Mouse (Mus musculus): ENCODE data around the gene Elfn1. TPM values are rescaled to one million over a fixed set of nuclear protein-coding genes. Genes with fewer than 3 reads are reported as not detected.
A peak's percentile ranks its signal among the peaks of the same experiment; 100 is the strongest.
"Not testable (repeated sequence)": the region's sequence is repeated elsewhere in the genome, so short reads cannot be mapped to it uniquely, and the experiment has no call there.

Gene Elfn1
- polyA plus RNA-seq, 1 experiment from 2014 or later = 0.15 TPM

DNA sequence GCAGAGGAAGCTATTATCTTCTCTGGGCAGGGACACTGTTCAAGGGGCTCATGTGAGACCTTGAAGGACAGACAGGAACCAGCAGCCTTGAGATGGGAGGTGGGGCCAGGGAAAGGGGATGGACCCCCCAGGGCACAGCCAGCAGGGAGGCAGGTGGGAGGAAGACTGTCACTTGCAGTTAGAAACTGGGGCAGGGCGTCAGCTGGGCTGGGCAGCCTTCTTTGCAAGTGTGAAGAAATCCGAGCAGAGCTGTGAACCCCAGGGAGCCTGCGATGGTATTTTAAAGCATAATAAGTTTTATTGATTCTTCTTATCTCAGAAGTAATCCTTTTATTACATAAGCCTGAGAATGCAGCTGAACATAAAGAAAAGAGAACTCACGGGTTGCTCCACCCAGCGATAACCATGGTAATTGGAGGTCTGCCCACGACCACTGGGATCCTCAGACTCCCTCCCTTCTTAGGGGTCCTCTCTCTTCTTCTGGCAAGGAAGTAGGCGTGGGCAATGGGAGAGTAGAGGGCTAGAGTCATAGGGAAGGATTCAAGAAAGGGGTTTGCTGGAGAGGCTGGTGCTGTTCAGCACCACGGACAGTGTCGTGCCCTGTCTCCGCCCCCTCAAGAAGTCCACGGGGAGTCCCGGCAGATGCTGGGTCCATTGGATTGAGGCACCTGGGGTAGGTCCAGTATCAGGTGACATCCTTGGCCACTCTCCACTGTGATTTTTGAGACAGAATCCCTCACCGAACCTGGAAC is 71.0 kb downstream of the Elfn1 start:
- H3K9ac ChIP-seq = no peak overlapping the region
- no peak overlapping the region for H3K4me2 ChIP-seq (replicated peaks)
- H3K4me1 ChIP-seq = 0 out of 2 replicates have a peak, but pooled peaks cover 3% of the 10 kb centered on the region
- no peaks in the 10 kb centered on the region for H3K9me3 ChIP-seq
- H3K4me3 ChIP-seq = no peak overlapping the region
- H3K36me3 ChIP-seq = no peaks in the 10 kb centered on the region
- no peak overlapping the region for H3K27ac ChIP-seq
- no peak for ATAC-seq (ENCODE audit: insufficient number of reproducible peaks, insufficient read depth, low FRiP score, low TSS enrichment)
- 10% methylated on average over 13 of the region's 13 CpGs for WGBS
- peaks cover 5% of the 10 kb centered on the region; the same call in 1 of the 2 replicates for H3K27me3 ChIP-seq

DNA sequence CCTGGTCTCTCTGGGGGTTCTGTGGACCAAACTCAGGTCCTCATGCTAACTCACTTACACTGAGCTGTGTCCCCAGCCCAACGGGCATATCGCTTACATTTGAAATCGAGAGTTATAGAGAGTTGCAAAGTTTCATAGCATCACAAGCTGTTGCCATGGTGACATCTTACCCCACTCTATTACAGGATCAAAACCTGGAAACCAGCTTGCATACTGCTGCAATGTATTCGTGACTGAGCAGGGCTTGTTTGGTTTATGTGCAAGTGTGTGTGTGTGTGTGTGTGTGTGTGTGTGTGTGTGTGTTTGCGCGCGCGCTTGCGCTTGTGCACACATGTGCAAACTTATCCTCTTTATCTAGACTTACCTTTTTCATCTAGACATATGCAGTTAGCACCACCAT is 71.6 kb downstream of the Elfn1 start:
- Histone ChIP-seq H3K9me3 (no peaks in the 10 kb centered on the region), H3K4me1 (0 out of 2 replicates have a peak, but pooled peaks cover 3% of the 10 kb centered on the region), H3K36me3 (no peaks in the 10 kb centered on the region), H3K27ac (no peak overlapping the region), H3K4me3 (no peak overlapping the region), H3K27me3 (peaks cover 5% of the 10 kb centered on the region; the same call in 1 of the 2 replicates), H3K9ac (no peak overlapping the region), H3K4me2 (replicated peaks) (no peak overlapping the region)
- 84% methylated on average over 9 of the region's 9 CpGs for WGBS
- ATAC-seq (ENCODE audit: insufficient number of reproducible peaks, insufficient read depth, low FRiP score, low TSS enrichment) = no peak

DNA sequence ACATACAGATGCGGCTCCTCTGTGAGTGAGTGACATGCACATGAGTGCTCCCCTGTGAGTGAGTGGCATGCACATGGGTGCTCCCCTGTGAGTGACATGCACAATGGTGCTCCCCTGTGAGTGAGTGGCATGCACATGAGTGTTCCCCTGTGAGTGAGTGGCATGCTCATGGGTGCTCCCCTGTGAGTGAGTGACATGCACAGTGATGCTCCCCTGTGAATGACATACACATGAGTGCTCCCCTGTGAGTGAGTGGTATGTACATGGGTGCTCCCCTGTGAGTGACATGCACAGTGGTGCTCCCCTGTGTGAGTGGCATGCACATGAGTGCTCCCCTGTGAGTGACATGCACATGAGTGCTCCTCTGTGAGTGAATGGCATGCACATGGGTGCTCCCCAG is 74.2 kb downstream of the Elfn1 start:
- H3K4me3 ChIP-seq = no peak overlapping the region
- H3K27me3 ChIP-seq = no peaks in the 10 kb centered on the region; the same call in 1 of the 2 replicates
- 88% methylated on average over 1 of the region's 1 CpGs for WGBS
- H3K9ac ChIP-seq = no peak overlapping the region
- H3K4me2 ChIP-seq (replicated peaks) = no peak overlapping the region
- no peaks in the 10 kb centered on the region for H3K36me3 ChIP-seq
- no peak overlapping the region for H3K27ac ChIP-seq
- no peak for ATAC-seq (ENCODE audit: insufficient number of reproducible peaks, insufficient read depth, low FRiP score, low TSS enrichment)
- H3K9me3 ChIP-seq = no peaks in the 10 kb centered on the region
- H3K4me1 ChIP-seq = 0 out of 2 replicates have a peak, but pooled peaks cover 3% of the 10 kb centered on the region

DNA sequence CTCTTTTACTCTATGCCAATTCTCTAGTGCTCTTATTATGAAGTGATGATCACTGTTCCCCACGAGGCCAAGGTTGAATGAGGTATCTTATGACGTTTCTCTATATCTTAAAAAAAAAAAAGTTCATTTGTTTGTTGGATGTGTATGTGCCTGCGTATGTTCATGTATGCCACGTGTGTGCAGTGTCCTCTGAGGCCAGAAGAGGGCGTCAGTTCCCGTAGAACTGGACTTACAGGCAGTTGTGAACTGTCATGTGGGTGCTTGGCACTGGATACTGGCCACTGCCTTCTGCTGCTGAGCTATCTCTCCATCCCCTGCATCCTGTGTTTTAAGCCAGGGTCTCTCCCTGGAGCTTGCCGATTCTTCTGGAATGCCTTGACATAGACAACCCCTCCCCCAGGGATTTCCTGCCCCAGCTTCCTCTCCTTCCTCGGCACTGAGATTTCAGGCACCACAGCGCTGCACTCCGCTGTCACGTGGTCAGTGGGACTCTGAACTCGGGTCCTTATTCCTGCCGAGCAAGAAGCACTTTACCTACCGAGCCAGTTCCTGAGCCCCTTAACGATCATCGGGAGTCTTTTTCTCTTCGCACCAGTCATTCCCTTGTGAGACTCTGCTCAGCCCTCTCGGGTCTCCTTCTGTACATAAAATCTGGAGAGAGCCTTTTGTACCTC is 77.5 kb downstream of the Elfn1 start:
- H3K27me3 ChIP-seq = no peaks in the 10 kb centered on the region; the same call in 1 of the 2 replicates
- 44% methylated on average over 18 of the region's 18 CpGs for WGBS
- H3K27ac ChIP-seq = no peak overlapping the region
- 0 out of 2 replicates have a peak, but pooled peaks cover 2% of the 10 kb centered on the region for H3K9me3 ChIP-seq
- no peak for ATAC-seq (ENCODE audit: insufficient number of reproducible peaks, insufficient read depth, low FRiP score, low TSS enrichment)
- H3K4me3 ChIP-seq = no peak overlapping the region
- no peak overlapping the region for H3K9ac ChIP-seq
- H3K36me3 ChIP-seq = no peaks in the 10 kb centered on the region
- no peak overlapping the region for H3K4me2 ChIP-seq (replicated peaks)
- no peaks in the 10 kb centered on the region for H3K4me1 ChIP-seq

DNA sequence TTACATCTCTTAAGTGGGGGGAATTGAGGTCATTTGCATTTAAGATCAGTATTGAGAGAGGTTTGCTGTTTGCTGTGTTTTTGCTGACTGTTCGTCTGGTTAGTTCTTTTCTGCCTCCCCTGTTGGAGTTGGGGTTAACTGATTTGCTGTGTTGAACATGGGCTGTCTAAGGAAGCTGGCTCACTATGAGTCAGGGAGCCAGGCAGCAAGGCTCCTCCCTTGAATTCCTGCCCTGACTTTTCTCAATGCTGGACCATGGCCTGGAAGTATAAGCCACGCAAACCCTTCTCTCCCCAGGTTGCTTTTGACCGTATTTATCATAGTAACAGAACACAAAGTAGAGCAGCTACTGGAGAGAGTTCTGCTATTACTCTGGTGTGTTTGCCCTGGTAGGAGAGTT is 83.8 kb downstream of the Elfn1 start:
- H3K4me2 ChIP-seq (replicated peaks) = no peak overlapping the region
- no peaks in the 10 kb centered on the region for H3K27me3 ChIP-seq
- no peaks in the 10 kb centered on the region for H3K4me1 ChIP-seq
- 0 out of 2 replicates have a peak, but pooled peaks cover 8% of the 10 kb centered on the region for H3K9me3 ChIP-seq
- H3K9ac ChIP-seq = no peak overlapping the region
- H3K27ac ChIP-seq = no peak overlapping the region
- H3K4me3 ChIP-seq = no peak overlapping the region
- ATAC-seq (ENCODE audit: insufficient number of reproducible peaks, insufficient read depth, low FRiP score, low TSS enrichment) = no peak
- WGBS = 88% methylated on average over 3 of the region's 3 CpGs
- H3K36me3 ChIP-seq = no peaks in the 10 kb centered on the region

DNA sequence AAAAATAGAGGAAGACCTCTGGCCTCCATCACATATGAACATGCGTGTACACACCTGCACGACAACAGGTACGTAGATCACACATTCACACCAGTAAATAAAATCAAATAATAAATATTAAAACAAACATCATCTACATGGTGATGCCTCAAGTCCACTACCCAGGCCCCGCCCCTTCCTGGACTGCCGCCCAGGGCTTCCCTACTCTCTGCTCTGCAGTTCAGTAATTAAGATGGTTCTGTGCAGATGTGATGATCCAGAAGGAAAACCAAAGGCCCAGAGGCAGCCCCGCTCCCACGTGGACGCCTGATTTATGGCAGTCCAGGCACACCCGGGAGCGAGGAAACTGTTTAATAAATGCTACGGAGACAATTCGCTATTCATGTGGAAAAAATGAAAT is 90.6 kb downstream of the Elfn1 start:
- H3K27me3 ChIP-seq; H3K27ac ChIP-seq; H3K4me1 ChIP-seq; H3K36me3 ChIP-seq; H3K4me2 ChIP-seq (replicated peaks); H3K9ac ChIP-seq; ATAC-seq (ENCODE audit: insufficient number of reproducible peaks, insufficient read depth, low FRiP score, low TSS enrichment); H3K9me3 ChIP-seq; H3K4me3 ChIP-seq: not testable (repeated sequence)
- 78% methylated on average over 12 of the region's 12 CpGs for WGBS

DNA sequence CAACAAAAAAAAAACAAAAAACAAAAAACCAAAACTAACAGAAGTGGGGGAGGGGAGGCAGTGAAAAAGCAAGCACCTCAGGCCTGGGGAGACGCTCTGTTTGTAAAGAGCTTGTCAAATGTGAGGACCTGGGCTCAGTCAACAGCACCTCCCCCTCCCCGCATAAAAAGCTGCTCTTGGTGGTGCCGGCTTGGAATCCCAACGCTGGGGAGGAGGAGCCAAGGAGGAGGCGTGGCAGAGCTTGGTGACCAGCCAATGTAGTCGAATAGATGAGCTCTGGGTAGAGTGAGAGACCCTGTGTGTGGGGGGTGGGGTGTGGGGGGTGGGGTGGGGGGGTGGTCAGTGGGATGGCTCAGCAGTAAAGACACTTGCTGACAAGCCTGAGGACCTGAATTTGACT is 91.2 kb downstream of the Elfn1 start:
- Histone ChIP-seq H3K27me3 (no peaks in the 10 kb centered on the region), H3K4me3 (no peak overlapping the region), H3K4me2 (replicated peaks) (no peak overlapping the region), H3K4me1 (no peaks in the 10 kb centered on the region), H3K36me3 (no peaks in the 10 kb centered on the region), H3K9ac (no peak overlapping the region), H3K27ac (no peak overlapping the region), H3K9me3 (no peaks in the 10 kb centered on the region)
- ATAC-seq (ENCODE audit: insufficient number of reproducible peaks, insufficient read depth, low FRiP score, low TSS enrichment) = no peak
- WGBS = 31% methylated on average over 6 of the region's 6 CpGs

DNA sequence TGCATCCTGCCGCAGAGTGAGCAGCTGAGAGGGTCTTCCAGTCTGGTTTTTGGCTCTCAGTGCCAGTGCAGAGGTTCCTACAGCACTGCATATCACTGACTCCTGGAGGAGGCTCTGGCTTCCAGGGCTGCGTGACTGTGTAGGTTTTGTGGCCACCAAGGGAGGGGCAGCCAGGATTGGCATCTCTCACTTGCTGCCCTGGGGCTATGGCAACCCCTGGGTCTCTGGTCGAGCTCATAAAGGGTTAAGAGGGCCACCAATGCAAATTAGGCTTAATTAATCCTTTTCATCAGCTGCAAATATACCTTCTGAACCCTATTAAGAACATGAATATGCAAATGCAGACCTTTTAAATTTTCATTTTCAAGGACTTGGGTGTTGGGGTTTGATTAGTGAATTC is 94.8 kb downstream of the Elfn1 start:
- Histone ChIP-seq H3K27ac (no peak overlapping the region), H3K27me3 (no peaks in the 10 kb centered on the region), H3K9me3 (no peaks in the 10 kb centered on the region), H3K4me3 (no peak overlapping the region), H3K9ac (no peak overlapping the region), H3K4me2 (replicated peaks) (no peak overlapping the region), H3K4me1 (0 out of 2 replicates have a peak, but pooled peaks cover 4% of the 10 kb centered on the region), H3K36me3 (no peaks in the 10 kb centered on the region)
- no peak for ATAC-seq (ENCODE audit: insufficient number of reproducible peaks, insufficient read depth, low FRiP score, low TSS enrichment)
- WGBS = 45% methylated on average over 3 of the region's 3 CpGs

DNA sequence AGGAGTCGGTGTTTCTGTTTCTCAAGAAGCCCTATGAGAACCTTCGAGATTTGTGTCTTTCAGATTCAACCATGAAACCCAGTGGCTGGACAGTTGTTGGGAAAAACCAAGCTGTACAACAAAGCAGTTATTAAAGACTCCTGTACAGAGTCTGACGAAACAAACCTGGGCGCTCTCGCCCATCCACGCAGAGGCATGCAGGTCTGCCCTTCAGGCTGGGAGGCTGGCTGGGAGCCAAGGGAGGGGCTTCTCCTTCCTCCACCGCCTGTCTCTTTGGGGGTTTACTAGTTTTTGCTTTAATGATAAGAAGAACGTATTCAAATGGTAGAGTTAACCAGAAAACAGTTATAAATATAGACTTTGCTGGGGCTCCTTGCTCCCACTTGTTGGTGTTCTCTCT is 99.1 kb downstream of the Elfn1 start:
- H3K4me1 ChIP-seq = 0 out of 2 replicates have a peak, but pooled peaks cover 4% of the 10 kb centered on the region
- ATAC-seq (ENCODE audit: insufficient number of reproducible peaks, insufficient read depth, low FRiP score, low TSS enrichment) = no peak
- no peaks in the 10 kb centered on the region for H3K9me3 ChIP-seq
- H3K36me3 ChIP-seq = no peaks in the 10 kb centered on the region
- no peaks in the 10 kb centered on the region for H3K27me3 ChIP-seq
- no peak overlapping the region for H3K4me2 ChIP-seq (replicated peaks)
- H3K9ac ChIP-seq = no peak overlapping the region
- 67% methylated on average over 8 of the region's 8 CpGs for WGBS
- H3K4me3 ChIP-seq = no peak overlapping the region
- H3K27ac ChIP-seq = 0 out of 2 replicates have a peak overlapping the region, but pooled peaks have one; percentile 30

DNA sequence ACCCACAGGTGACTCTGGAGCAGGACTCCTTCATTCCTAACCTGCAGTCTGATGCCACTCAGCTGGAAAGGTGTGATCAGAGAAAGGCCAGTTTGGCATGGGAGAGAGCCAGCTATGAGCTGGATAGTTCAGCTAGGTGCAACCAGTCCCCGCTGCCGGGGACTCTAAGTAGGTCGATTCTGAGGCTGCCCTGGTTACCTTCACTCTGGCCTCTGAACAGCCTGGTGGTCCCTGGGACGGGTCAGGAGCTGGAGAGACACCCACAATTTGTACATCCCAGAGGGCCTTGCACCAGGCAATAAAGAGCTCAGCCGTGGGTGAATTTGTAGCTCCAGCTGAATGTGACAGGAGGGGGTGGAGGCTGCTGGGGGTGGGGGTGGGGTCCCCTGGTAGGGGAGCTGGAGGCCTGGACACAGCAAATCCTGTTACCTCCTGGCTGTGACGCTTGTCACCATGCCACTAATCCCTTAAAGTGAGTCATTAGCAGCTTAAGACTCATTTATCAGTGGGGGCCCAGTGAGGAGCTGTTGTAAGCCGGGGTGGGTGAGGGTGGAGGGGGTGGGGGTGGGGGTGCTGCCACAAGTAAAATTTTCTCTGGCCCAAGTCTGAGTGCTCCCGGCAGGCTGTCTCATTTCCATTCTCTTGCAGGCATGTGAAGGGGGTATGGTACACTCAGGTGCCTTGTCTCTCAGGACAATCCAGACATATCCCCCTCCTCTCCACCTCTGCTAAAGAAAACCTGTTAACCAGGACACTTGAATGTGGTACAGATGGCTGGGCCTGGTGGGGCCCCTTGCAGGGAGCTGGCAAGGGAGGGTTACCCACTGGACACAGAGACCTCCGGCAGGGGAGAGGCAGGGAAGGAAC is 100.1 kb downstream of the Elfn1 start:
- 42% methylated on average over 9 of the region's 9 CpGs for WGBS
- Histone ChIP-seq H3K4me1 (peaks cover 8% of the 10 kb centered on the region; the same call in 1 of the 2 replicates), H3K27ac (0 out of 2 replicates have a peak overlapping the region, but pooled peaks have one; percentile 11), H3K4me2 (replicated peaks) (no peak overlapping the region), H3K27me3 (no peaks in the 10 kb centered on the region), H3K9me3 (no peaks in the 10 kb centered on the region), H3K4me3 (no peak overlapping the region), H3K9ac (no peak overlapping the region), H3K36me3 (no peaks in the 10 kb centered on the region)
- ATAC-seq (ENCODE audit: insufficient number of reproducible peaks, insufficient read depth, low FRiP score, low TSS enrichment) = no peak; the same call in 1 of the 2 replicates

DNA sequence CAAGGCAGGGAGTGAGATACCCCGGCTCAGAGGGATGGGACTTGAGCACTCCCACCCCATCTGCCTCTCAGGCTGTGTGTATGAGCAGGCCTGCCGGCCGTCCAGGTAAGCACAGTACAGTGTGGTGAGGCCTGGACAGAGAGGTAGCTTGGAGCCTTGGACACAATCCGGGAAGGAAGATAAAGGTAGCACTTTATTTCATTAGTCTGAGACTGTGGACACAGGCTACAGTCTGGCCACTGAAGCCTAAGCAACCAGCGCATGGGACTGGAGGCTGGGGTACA is 100.7 kb downstream of the Elfn1 start:
- no peak overlapping the region for H3K4me3 ChIP-seq
- H3K36me3 ChIP-seq = no peaks in the 10 kb centered on the region
- no peak for ATAC-seq (ENCODE audit: insufficient number of reproducible peaks, insufficient read depth, low FRiP score, low TSS enrichment)
- H3K27ac ChIP-seq = 0 out of 2 replicates have a peak overlapping the region, but pooled peaks have one; percentile 11
- H3K9ac ChIP-seq = no peak overlapping the region
- H3K9me3 ChIP-seq = no peaks in the 10 kb centered on the region
- no peak overlapping the region for H3K4me2 ChIP-seq (replicated peaks)
- WGBS = 64% methylated on average over 5 of the region's 5 CpGs
- no peaks in the 10 kb centered on the region for H3K27me3 ChIP-seq
- H3K4me1 ChIP-seq = peaks cover 10% of the 10 kb centered on the region; the same call in 1 of the 2 replicates

All from embryonic facial prominence, embryonic 12.5 days (tissue).